Mouse (Mus musculus): ENCODE measurements at regions not wholly inside any gene's neighbourhood (a gene's known extent, or its start where the extent isn't known, plus 50 kb on each side); places are given as distances from the start of the nearest gene placed in this dataset.

GRCm38 (mm10) chr4:89381763-89382162, 70.9 kb upstream of the Cdkn2b start:
- TF ChIP-seq POLR2A (IDR thresholded peaks at IDR 0.05; ENCODE audit: borderline replicate concordance, low read depth, low read length) (no peak), CTCF (IDR thresholded peaks at IDR 0.05; ENCODE audit: low read depth, low read length) (no peak)
